Mouse (Mus musculus) embryonic stem cell, embryonic (primary cell): Measurements from ENCODE around the gene Ptprq.

Experiments
- CTCF ChIA-PET, 4 experiments: fragments of 300-600 bp in 2 of 4; fragments of 350-600 bp in 2 of 4; sonication (Branson Sonifier 250); formaldehyde crosslinking; loops; one replicate each; lab custom pipeline; 2022; ENCODE audit warnings: inconsistent platforms in 2 of 4; lab: Charles Lee
- POLR2A ChIA-PET, 4 experiments: fragments of 300-600 bp in 2 of 4; fragments of 350-600 bp in 2 of 4; sonication (Branson Sonifier 250); formaldehyde crosslinking; loops; one replicate each; lab custom pipeline; 2022; ENCODE audit warnings: antibody characterized with exemption in 4 of 4, inconsistent platforms in 1 of 4; lab: Charles Lee

Gene Ptprq

GRCm38 (mm10) chr10:107496402-107496801 is 223.4 kb downstream of the Ptprq start:
- CTCF ChIA-PET, result no interaction called here
- POLR2A ChIA-PET, result no interaction called here

GRCm38 (mm10) chr10:107494568-107494967 is 225.3 kb downstream of the Ptprq start, which contains the start of gene Myf6:
TSS of gene Myf6 (minus strand) at chr10:107494737.
- POLR2A ChIA-PET, result no interaction called here
- CTCF ChIA-PET, result no interaction called here

- POLR2A ChIA-PET, result interaction anchor here in 3 of 4 experiments (0.6 to 0.7 kb wide), 5 partner anchors 23 to 1353 kb away, joined by 3 to 5 read pairs (median 4); no protein-coding TSS in a partner anchor
- CTCF ChIA-PET, result interaction anchor here in 1 of 4 experiments (0.6 kb wide), 1 partner anchor 427 kb away, joined by 4 read pairs; no protein-coding TSS in a partner anchor
Observed at GRCm38 (mm10) chr10:107493580-107494474, 226.0 kb downstream of the Ptprq start.

GRCm38 (mm10) chr10:107492867-107493579 is 226.8 kb downstream of the Ptprq start:
- CTCF ChIA-PET, result interaction anchor here in 1 of 4 experiments (0.6 kb wide), 1 partner anchor 427 kb away, joined by 4 read pairs; no protein-coding TSS in a partner anchor
- POLR2A ChIA-PET, result interaction anchor here in 3 of 4 experiments (0.6 to 0.7 kb wide), 5 partner anchors 24 to 1352 kb away, joined by 3 to 5 read pairs (median 4); no protein-coding TSS in a partner anchor

- ChIA-PET CTCF (interaction anchor here in 2 of 4 experiments (0.6 kb wide), 2 partner anchors 81 to 104 kb away, joined by 3 read pairs; no protein-coding TSS in a partner anchor), POLR2A (interaction anchor here in 1 of 4 experiments (0.8 kb wide), 1 partner anchor 99 kb away, joined by 3 read pairs; no protein-coding TSS in a partner anchor)
Observed at GRCm38 (mm10) chr10:107488654-107489315, 231.1 kb downstream of the Ptprq start.

- POLR2A ChIA-PET, result interaction anchor here in 1 of 4 experiments (0.6 to 0.7 kb wide), 2 partner anchors 798 to 996 kb away, joined by 3 read pairs; no protein-coding TSS in a partner anchor
- CTCF ChIA-PET, result interaction anchor here in 1 of 4 experiments (0.6 kb wide), 1 partner anchor 878 kb away, joined by 4 read pairs; no protein-coding TSS in a partner anchor
Observed at GRCm38 (mm10) chr10:107486770-107487169, 233.1 kb downstream of the Ptprq start.

- POLR2A ChIA-PET, result interaction anchor here in 1 of 4 experiments (0.8 kb wide), 1 partner anchor 134 kb away, joined by 4 read pairs; no protein-coding TSS in a partner anchor
- CTCF ChIA-PET, result no interaction called here
Observed at GRCm38 (mm10) chr10:107485870-107486269, 234.0 kb downstream of the Ptprq start, which contains the start of gene Myf5. TSS of gene Myf5 (minus strand) at chr10:107486134.

GRCm38 (mm10) chr10:107484050-107484449 is 235.8 kb downstream of the Ptprq start:
- CTCF ChIA-PET, result no interaction called here
- POLR2A ChIA-PET, result interaction anchor here in 1 of 4 experiments (0.6 kb wide), 1 partner anchor 543 kb away, joined by 3 read pairs; no protein-coding TSS in a partner anchor

- ChIA-PET CTCF (no interaction called here), POLR2A (no interaction called here)
Observed at GRCm38 (mm10) chr10:107473497-107473896, 246.4 kb downstream of the Ptprq start.

GRCm38 (mm10) chr10:107471712-107472111 is 248.1 kb downstream of the Ptprq start:
- ChIA-PET POLR2A (interaction anchor here in 1 of 4 experiments (0.7 kb wide), 1 partner anchor 15 kb away, joined by 3 read pairs; no protein-coding TSS in a partner anchor), CTCF (no interaction called here)

GRCm38 (mm10) chr10:107467819-107468218 is 252.0 kb downstream of the Ptprq start:
- ChIA-PET CTCF (no interaction called here), POLR2A (interaction anchor here in 1 of 4 experiments (0.7 kb wide), 1 partner anchor 536 kb away, joined by 5 read pairs; no protein-coding TSS in a partner anchor)
